ENCODE assay signal across 11 mouse cellular contexts in the genomic region with DNA sequence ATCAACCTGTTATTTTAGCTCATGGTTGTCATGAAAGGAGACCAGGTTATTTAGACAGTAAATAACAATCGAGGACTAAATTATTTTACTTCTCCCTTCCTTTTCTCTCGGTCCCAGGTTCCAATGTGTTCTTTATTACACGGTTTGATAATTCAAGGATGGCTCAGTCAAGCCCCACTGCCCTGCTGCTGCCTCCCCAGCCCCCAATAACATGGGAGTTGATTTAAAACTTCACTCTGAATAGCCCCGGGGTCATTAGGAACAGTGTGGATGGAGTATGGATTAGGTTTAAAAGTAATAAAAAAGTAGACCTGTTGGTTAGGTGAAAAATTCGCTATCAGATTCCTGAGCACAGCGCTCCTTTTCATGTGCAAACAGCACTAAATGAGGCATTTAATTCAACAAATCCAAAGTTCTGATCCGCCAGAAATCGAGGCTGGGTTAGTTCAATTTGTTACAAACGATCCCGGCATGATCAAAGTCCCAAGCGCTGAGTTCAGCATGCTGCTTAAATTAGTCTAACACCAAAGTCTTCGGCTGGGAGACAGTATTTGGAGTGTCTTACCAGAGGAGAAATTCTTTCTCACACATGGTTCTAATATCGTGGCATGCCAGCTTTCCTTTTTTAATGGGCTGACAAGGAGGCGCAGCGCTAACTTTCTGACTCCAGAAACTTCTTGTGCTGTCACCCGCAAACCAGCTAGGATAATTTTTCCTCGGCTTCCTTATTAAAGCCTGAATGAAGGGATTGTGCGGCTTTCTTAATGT.
DNase-seq lines count a peak whose midpoint lies in the region; ATAC-seq lines count a peak whose summit lies in the region.
"Had no signal": no experiment of that assay in that cellular context is flagged by ENCODE, and none has a peak within 500 bp of the region (broad histone marks: within the 10 kb centered on the region; RNA-seq: fewer than 3 reads in every experiment).

No protein-coding gene starts in this region.

- peaks cover 3% of the 10 kb centered on the region; the same call in 1 of the 2 replicates for H3K4me1 ChIP-seq in kidney, embryonic 14.5 days (ENCODE audit: control insufficient read depth, insufficient read depth, low read length)
- peaks cover 33% of the 10 kb centered on the region for H3K4me1 ChIP-seq in limb, embryonic 13.5 days

- 22% methylated on average over 18 of the region's 18 CpGs for WGBS in kidney, embryonic 14.5 days
- WGBS in limb, embryonic 13.5 days: 9% methylated on average over 18 of the region's 18 CpGs

- H3K4me2 ChIP-seq in kidney, embryonic 14.5 days (replicated peaks; ENCODE audit: low read depth, low read length): peak overlapping the region; percentile 2; the same call in 1 of the 2 replicates
- peak overlapping the region; percentile 60 for H3K4me2 ChIP-seq in limb, embryonic 13.5 days (replicated peaks)

- H3K9me3 ChIP-seq in kidney, embryonic 14.5 days (ENCODE audit: control insufficient read depth, low read length): no peaks in the 10 kb centered on the region
- no peaks in the 10 kb centered on the region for H3K9me3 ChIP-seq in limb, embryonic 13.5 days

- no peak for DNase-seq in kidney, postnatal 10 days
- DNase-seq in embryo, embryonic 11 days: peak; percentile 80
- peak; percentile 92 for DNase-seq in forelimb bud, embryonic 11.5 days (ENCODE audit: low read depth, low spot score)
- DNase-seq in heart, postnatal 36 days: no peak
- DNase-seq: adrenal gland, postnatal 36 days; cerebellum, adult 2 months; spleen, adult 18-20 months had no signal

- no peak overlapping the region for H3K4me3 ChIP-seq in kidney, embryonic 14.5 days (ENCODE audit: low read length)
- H3K4me3 ChIP-seq in limb, embryonic 13.5 days: peak overlapping the region; percentile 26

- intact Hi-C loops in heart, postnatal 36 days (cut with DNase I): no loop called here

- ATAC-seq in kidney, embryonic 14.5 days (ENCODE audit: low FRiP score, low TSS enrichment): peak; percentile 60; the same call in 1 of the 2 replicates
- ATAC-seq in limb, embryonic 13.5 days (ENCODE audit: low FRiP score, low read depth): peak; percentile 57; the same call in 1 of the 2 replicates
- no peak for ATAC-seq in erythroid progenitor cell, adult 5-6 weeks (replicated peaks; ENCODE audit: low FRiP score, poor library complexity, severe bottlenecking)
- ATAC-seq: intestine, postnatal 0 days had no signal

- H3K36me3 ChIP-seq in kidney, embryonic 14.5 days (ENCODE audit: control insufficient read depth, insufficient read depth, low read length): no peaks in the 10 kb centered on the region
- H3K36me3 ChIP-seq in limb, embryonic 13.5 days: no peaks in the 10 kb centered on the region

- H3K27me3 ChIP-seq in kidney, embryonic 14.5 days (ENCODE audit: control insufficient read depth, insufficient read depth, low read length): no peaks in the 10 kb centered on the region
- peaks cover 84% of the 10 kb centered on the region for H3K27me3 ChIP-seq in limb, embryonic 13.5 days

- H3K27ac ChIP-seq in kidney, embryonic 14.5 days (ENCODE audit: low read depth, low read length): no peak overlapping the region
- no peak overlapping the region; the same call in 1 of the 2 replicates for H3K27ac ChIP-seq in limb, embryonic 13.5 days

- H3K9ac ChIP-seq in kidney, embryonic 14.5 days (ENCODE audit: low read depth, low read length): 0 out of 2 replicates have a peak overlapping the region, but pooled peaks have one; percentile 4
- H3K9ac ChIP-seq in limb, embryonic 13.5 days: no peak overlapping the region

Comparison
In these comparisons a context has a peak if more than half of its experiments do, and no peak if none do; other contexts are left out.
1. DNase-seq: peak in embryo, embryonic 11 days (single experiment) and forelimb bud, embryonic 11.5 days (single experiment); none in kidney, postnatal 10 days (single experiment) and heart, postnatal 36 days (0 of 2).